Mouse (Mus musculus) bone marrow macrophage, adult 2 months (primary cell): ENCODE data around the gene Fndc1.

Experiments
- CTCF ChIP-seq: IDR thresholded peaks from 2 replicates; pipeline ENCODE4 v1.5.1; 2012; ENCODE audit warnings: low read depth, mild to moderate bottlenecking, low read length, moderate library complexity
- POLR2A ChIP-seq: IDR thresholded peaks from 2 replicates; pipeline ENCODE4 v1.6.1; 2012; ENCODE audit warnings: mild to moderate bottlenecking, low read depth, low read length, borderline replicate concordance

DNA sequence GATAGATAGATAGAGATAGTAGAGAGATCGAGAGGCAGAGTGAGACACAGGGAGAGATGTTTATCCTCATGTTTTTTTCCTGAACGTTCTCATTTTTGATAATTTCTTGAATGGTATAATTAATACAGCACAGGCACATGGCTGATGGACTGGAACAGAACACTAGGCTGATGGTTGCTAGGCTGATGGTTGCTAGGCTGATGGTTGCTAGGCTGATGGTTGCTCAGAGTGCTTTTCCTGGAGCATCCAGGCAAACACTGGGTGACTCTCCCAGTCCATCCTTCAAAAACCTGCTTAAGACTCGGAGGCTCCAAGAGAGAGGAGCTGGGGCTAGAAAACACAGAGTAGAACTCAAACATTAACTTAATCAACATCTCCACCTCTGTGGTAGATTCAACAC is 80.3 kb downstream of the Fndc1 start:
- no peak for TF ChIP-seq CTCF
- no peak for TF ChIP-seq POLR2A
